Mouse (Mus musculus) stomach, postnatal 0 days (tissue): ENCODE measurements at regions not wholly inside any gene's neighbourhood (a gene's known extent, or its start where the extent isn't known, plus 50 kb on each side); places are given as distances from the start of the nearest gene placed in this dataset.

Source experiments
- ATAC-seq: fragments of 200-750 bp; cut with Nextera tagmentation; 2 replicates; pipeline ENCODE4 v1.8.0; 2017; ENCODE audit not compliant: low FRiP score, low TSS enrichment
- DNase-seq: peaks from one replicate; pipeline ENCODE4 v3.0.0-alpha.2; 2016; ENCODE audit warnings: low spot score
- H3K27ac ChIP-seq: fragments of 300-500 bp; sonication (generic); replicated peaks from 2 replicates; pipeline ENCODE4 v1.5.1; 2014; ENCODE audit warnings: mild to moderate bottlenecking, control low read depth
- H3K27me3 ChIP-seq: fragments of 300-500 bp; sonication (generic); 2 replicates; pipeline ENCODE4 v1.6.1; 2014; ENCODE audit warnings: low read length; ENCODE audit not compliant: control insufficient read depth, insufficient read depth
- H3K36me3 ChIP-seq: fragments of 300-500 bp; sonication (generic); 2 replicates; pipeline ENCODE4 v1.6.1; 2014; ENCODE audit warnings: low read length, mixed read lengths; ENCODE audit not compliant: control insufficient read depth, insufficient read depth
- H3K4me1 ChIP-seq: fragments of 300-500 bp; sonication (generic); replicated peaks from 2 replicates; pipeline ENCODE4 v1.6.1; 2014; ENCODE audit warnings: antibody characterized with exemption; ENCODE audit not compliant: control insufficient read depth, insufficient read depth
- H3K4me2 ChIP-seq: fragments of 300-500 bp; sonication (generic); replicated peaks from 2 replicates; pipeline ENCODE4 v1.6.1; 2014; ENCODE audit warnings: low read depth, mild to moderate bottlenecking, control low read depth, moderate library complexity
- H3K4me3 ChIP-seq: fragments of 300-500 bp; sonication (generic); 2 replicates; pipeline ENCODE4 v1.5.1; 2014; ENCODE audit warnings: low read depth, low read length, control low read depth
- H3K9ac ChIP-seq: fragments of 300-500 bp; sonication (generic); 2 replicates; pipeline ENCODE4 v1.6.1; 2014; ENCODE audit warnings: mild to moderate bottlenecking, low read length, control low read depth, mixed read lengths
- H3K9me3 ChIP-seq: fragments of 300-500 bp; sonication (generic); 2 replicates; pipeline ENCODE4 v1.6.1; 2016; ENCODE audit warnings: low read length; ENCODE audit not compliant: control insufficient read depth
- CTCF ChIP-seq: IDR thresholded peaks from 2 replicates; pipeline ENCODE4 v1.5.1; 2016; ENCODE audit warnings: antibody characterized with exemption, low read depth, mild to moderate bottlenecking, moderate library complexity
- EP300 ChIP-seq: optimal IDR thresholded peaks from 2 replicates; pipeline ENCODE3; 2016; ENCODE audit warnings: antibody characterized with exemption
- WGBS: fragments of 180-500 bp; shearing (Covaris S2); extraction: QIAGEN DNeasy Blood & Tissue Kit; methylation state at CpG from one replicate; pipeline ENCODE4 v1.1.7; 2014; 5-methylcytosine and 5-hydroxymethylcytosine counted together

DNA sequence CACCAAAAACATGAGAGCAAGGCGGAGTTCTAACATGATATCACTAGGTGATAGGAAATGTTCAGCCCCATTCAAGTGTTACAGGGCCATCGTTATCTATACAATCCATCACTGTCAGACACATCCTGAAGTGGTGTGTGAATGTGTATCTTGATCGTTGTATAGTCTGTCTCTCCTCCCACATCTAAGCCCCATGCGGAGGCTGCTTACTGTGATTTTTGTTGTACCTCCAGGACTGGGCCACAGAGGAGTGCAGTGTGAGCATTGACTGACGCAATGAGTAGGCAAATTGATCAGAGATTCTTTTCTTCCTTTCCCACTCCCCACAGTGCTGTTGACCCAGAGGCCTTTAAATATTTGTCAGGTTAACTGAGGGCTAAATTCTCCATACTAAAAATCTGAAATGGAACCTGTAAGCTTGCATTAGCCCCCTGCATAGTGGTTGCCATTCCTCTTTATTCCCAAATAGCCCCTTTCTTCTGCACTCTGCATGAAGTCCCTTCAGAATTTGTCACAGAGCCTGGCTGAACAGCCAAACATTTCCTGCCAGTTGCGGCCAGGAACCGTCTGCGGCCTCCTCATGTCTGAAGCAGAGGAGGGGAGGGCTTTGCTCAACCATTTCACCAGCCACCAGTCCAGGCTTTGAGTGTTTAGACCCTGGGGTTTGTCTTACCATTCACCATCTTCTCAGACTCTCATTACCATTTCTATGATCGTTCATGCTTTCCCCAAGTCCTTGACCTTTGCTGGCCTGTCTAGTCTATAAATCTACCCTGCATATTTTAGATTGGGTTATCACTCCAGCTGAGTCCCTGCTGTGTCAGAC, 119.3 kb downstream of the Ttc8 start:
- Histone ChIP-seq H3K4me2 (no peak overlapping the region), H3K4me1 (no peaks in the 10 kb centered on the region), H3K9ac (no peak overlapping the region), H3K36me3 (no peaks in the 10 kb centered on the region), H3K9me3 (no peaks in the 10 kb centered on the region), H3K4me3 (no peak overlapping the region), H3K27ac (no peak overlapping the region), H3K27me3 (no peaks in the 10 kb centered on the region)
- no peak for DNase-seq
- TF ChIP-seq EP300 = no peak
- TF ChIP-seq CTCF = no peak
- WGBS = 45% methylated on average over 9 of the region's 9 CpGs
- no peak for ATAC-seq

DNA sequence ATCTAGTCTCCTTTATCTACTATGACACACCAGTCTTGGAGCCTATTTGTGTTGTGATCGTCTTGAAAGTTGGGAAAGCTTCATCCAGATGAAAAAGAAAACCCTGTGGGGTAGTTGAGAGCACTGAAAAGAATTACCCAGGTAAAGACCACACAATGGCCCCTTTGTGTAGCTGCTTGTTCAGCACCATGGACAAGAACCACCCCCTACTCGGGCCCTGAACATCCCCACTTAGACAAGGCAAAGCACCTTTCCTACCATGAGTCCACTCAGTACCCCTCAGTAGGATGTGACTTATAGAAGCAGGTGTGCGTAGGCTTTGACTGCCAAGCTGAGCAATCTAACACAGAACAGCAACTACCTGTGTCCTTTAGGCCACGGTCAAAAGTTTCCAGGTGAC, 121.2 kb downstream of the Ttc8 start:
- no peaks in the 10 kb centered on the region for H3K9me3 ChIP-seq
- H3K27me3 ChIP-seq = no peaks in the 10 kb centered on the region
- H3K27ac ChIP-seq = no peak overlapping the region
- H3K9ac ChIP-seq = no peak overlapping the region
- no peak overlapping the region for H3K4me3 ChIP-seq
- H3K4me2 ChIP-seq = no peak overlapping the region
- TF ChIP-seq EP300 = no peak
- ATAC-seq (no peak), DNase-seq (peak; percentile 16)
- 60% methylated on average over 4 of the region's 4 CpGs for WGBS
- no peaks in the 10 kb centered on the region for H3K4me1 ChIP-seq
- no peaks in the 10 kb centered on the region for H3K36me3 ChIP-seq

DNA sequence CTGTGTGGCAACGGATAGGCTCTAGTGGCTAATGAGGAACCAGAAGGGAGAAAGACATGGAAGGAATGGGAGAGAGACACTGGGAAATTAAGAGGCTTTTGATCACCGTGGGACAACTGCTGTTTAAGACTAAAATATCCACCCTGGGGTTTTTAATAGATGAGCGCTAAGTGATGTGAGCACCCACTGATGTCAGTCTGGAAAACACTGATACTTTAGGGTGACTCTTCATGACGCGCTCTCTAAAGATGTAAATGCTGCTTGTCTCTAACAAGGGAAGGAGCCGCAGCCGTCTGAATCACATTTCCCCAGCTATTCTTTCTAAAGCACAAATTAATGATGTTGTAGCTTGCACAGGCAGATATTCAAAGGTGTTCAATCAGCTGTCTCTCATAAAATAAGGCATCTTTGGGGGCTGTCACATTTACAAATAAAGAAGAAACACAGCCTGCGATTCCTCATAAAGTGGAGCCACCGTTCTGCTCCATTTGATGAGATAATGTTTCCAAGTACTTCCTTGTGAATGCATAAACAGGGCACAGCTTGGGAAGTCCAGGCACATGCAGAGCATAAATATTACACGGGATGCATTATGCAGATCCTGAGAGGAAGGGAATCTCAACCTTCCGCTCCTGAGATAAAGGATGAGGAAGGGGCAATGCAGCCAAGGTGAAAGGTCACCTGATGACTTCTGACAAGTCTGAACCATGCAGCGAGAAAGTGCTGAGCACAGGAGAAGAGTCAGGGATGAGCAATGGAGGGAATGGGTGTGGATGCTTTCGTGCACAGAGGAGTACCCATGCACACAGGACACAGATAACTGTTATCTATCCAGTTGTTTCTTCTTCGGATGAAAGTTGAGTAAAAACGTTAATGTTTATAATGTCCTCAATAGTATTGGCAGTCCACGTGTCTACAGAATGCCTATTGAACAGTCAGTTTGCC, 122.8 kb downstream of the Ttc8 start:
- H3K27me3 ChIP-seq = no peaks in the 10 kb centered on the region
- H3K9me3 ChIP-seq = no peaks in the 10 kb centered on the region
- no peak for TF ChIP-seq CTCF
- no peak for TF ChIP-seq EP300
- no peaks in the 10 kb centered on the region for H3K36me3 ChIP-seq
- no peak overlapping the region for H3K4me3 ChIP-seq
- WGBS = 78% methylated on average over 16 of the region's 16 CpGs
- no peak overlapping the region for H3K4me2 ChIP-seq
- no peak overlapping the region for H3K9ac ChIP-seq
- no peaks in the 10 kb centered on the region for H3K4me1 ChIP-seq
- DNase-seq (no peak), ATAC-seq (no peak)
- H3K27ac ChIP-seq = no peak overlapping the region

- no peak overlapping the region for H3K4me3 ChIP-seq
- no peaks in the 10 kb centered on the region for H3K36me3 ChIP-seq
- no peak overlapping the region for H3K9ac ChIP-seq
- DNase-seq (no peak), ATAC-seq (no peak)
- H3K4me2 ChIP-seq = no peak overlapping the region
- H3K27me3 ChIP-seq = no peaks in the 10 kb centered on the region
- WGBS = 61% methylated on average over 5 of the region's 5 CpGs
- H3K27ac ChIP-seq = no peak overlapping the region
- no peaks in the 10 kb centered on the region for H3K9me3 ChIP-seq
- TF ChIP-seq CTCF (no peak), EP300 (no peak)
- no peaks in the 10 kb centered on the region for H3K4me1 ChIP-seq
Observed at GRCm38 (mm10) chr12:99044477-99044876, 124.1 kb downstream of the Ttc8 start.

DNA sequence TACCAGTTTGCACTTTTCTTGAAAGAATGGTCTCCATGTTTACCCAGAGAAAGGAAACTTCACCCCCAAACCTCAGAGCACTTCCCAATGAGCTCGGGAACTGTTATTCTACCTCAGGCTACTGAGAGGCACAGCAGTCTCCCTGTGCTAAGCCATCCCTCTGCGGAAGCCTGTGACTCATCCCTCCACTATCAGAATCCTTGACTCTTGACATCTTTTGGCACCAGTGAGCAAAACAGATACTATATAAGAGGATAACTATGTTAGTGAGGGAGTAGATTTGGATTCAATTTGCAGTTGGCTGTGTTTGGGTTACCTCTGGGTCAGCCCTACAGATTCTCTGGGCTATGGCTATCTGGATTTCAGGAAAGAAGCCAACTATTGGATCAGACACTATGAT, 130.1 kb downstream of the Ttc8 start:
- no peaks in the 10 kb centered on the region for H3K9me3 ChIP-seq
- ATAC-seq (no peak), DNase-seq (no peak)
- H3K36me3 ChIP-seq = no peaks in the 10 kb centered on the region
- TF ChIP-seq EP300 (no peak), CTCF (no peak)
- no peak overlapping the region for H3K27ac ChIP-seq
- H3K9ac ChIP-seq = no peak overlapping the region
- H3K4me3 ChIP-seq = no peak overlapping the region
- H3K4me2 ChIP-seq = no peak overlapping the region
- H3K4me1 ChIP-seq = no peaks in the 10 kb centered on the region
- whole genome bisulfite sequencing = 68% methylated on average over 2 of the region's 2 CpGs
- H3K27me3 ChIP-seq = no peaks in the 10 kb centered on the region

DNA sequence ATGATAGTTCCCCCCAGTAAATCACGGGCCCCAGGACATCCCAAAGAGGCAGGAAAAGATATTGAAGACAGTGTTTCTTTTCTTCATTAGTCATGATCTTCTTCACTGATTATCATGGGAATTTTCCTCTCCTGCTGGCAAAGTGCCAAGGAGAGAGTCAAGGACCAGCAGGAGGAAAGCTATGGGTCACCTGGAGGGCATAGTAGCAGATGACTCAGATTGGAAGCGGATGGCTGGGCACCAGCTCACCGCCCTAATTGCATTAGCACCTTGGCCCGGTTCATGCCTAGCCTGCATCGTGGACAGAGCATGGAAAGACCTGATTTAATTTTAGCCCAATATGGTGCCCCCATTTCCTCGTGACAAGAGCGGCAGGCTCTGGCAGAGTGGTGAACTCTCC, 132.2 kb downstream of the Ttc8 start:
- H3K9ac ChIP-seq = no peak overlapping the region
- H3K27ac ChIP-seq = no peak overlapping the region
- H3K4me3 ChIP-seq = no peak overlapping the region
- no peak for ATAC-seq
- 76% methylated on average over 7 of the region's 7 CpGs for WGBS
- no peak for DNase-seq
- no peaks in the 10 kb centered on the region for H3K4me1 ChIP-seq
- H3K9me3 ChIP-seq = no peaks in the 10 kb centered on the region
- no peak overlapping the region for H3K4me2 ChIP-seq
- H3K27me3 ChIP-seq = no peaks in the 10 kb centered on the region
- no peak for TF ChIP-seq CTCF
- TF ChIP-seq EP300 = no peak
- H3K36me3 ChIP-seq = no peaks in the 10 kb centered on the region
